Mouse (Mus musculus): ENCODE measurements around the gene Gpr15.
A peak's percentile ranks its signal among the peaks of the same experiment; 100 is the strongest.

The Gpr15 gene

GRCm38 (mm10) chr16:58671212-58671985, 47.5 kb downstream of the Gpr15 start:
- no peak for DNase-seq (ENCODE audit: low spot score in 2 of 2)

- no peak for DNase-seq (ENCODE audit: low spot score in 2 of 2)
Measured at GRCm38 (mm10) chr16:58670643-58671042, 48.2 kb downstream of the Gpr15 start.

- peak; percentile 90 for DNase-seq (ENCODE audit: low spot score in 2 of 2)
Measured at GRCm38 (mm10) chr16:58669917-58670630, 48.8 kb downstream of the Gpr15 start, which contains the start of gene Cpox. Cpox (plus strand) TSS chr16:58670292.

GRCm38 (mm10) chr16:58669264-58669663, 49.6 kb downstream of the Gpr15 start:
- peak; percentile 41 to 55 for DNase-seq (ENCODE audit: low spot score in 2 of 2)

- peak in 1 of 2 experiments; percentile 23 for DNase-seq (ENCODE audit: low spot score in 2 of 2)
Measured at GRCm38 (mm10) chr16:58668586-58668985, 50.3 kb downstream of the Gpr15 start.

Data from spleen, postnatal 10 days (tissue).